Mouse (Mus musculus) heart, embryonic 14.5 days (tissue): Measurements from ENCODE around the gene Tmem268. TPM values are rescaled to one million over a fixed set of nuclear protein-coding genes. Genes with fewer than 3 reads are reported as not detected.

Experiments used
- ATAC-seq: fragments of 200-750 bp; cut with Nextera tagmentation; 2 replicates; pipeline ENCODE4 v1.8.0; 2017; ENCODE audit warnings: low read depth, moderate TSS enrichment; ENCODE audit not compliant: insufficient number of reproducible peaks, insufficient read depth, low FRiP score
- H3K27ac ChIP-seq, 2 experiments: fragments of 200-500 bp in 1 of 2; fragments of 300-500 bp in 1 of 2; sonication (generic) in 1 of 2; replicated peaks in 1 of 2; 2 replicates each; pipeline ENCODE4 v1.5.1; 2012 to 2014; ENCODE audit warnings: low read depth in 2 of 2, low read length in 2 of 2, control low read depth in 1 of 2, mild to moderate bottlenecking in 1 of 2, mixed read lengths in 1 of 2; ENCODE audit not compliant: control insufficient read depth in 1 of 2, insufficient read depth in 1 of 2
- H3K27me3 ChIP-seq: fragments of 300-500 bp; sonication (generic); 2 replicates; pipeline ENCODE4 v1.6.1; 2014; ENCODE audit warnings: mild to moderate bottlenecking, low read length, control low read depth; ENCODE audit not compliant: control insufficient read depth, insufficient read depth
- H3K36me3 ChIP-seq: fragments of 300-500 bp; sonication (generic); 2 replicates; pipeline ENCODE4 v1.6.1; 2014; ENCODE audit warnings: mild to moderate bottlenecking, control low read depth, low read length, mixed read lengths; ENCODE audit not compliant: control insufficient read depth, insufficient read depth
- H3K4me1 ChIP-seq, 2 experiments: fragments of 200-500 bp in 1 of 2; fragments of 300-500 bp in 1 of 2; sonication (generic) in 1 of 2; 2 replicates each; pipeline ENCODE4 v1.6.1; 2012 to 2014; ENCODE audit warnings: low read length in 2 of 2, control low read depth in 1 of 2, mixed read lengths in 1 of 2; ENCODE audit not compliant: control insufficient read depth in 2 of 2, insufficient read depth in 2 of 2
- H3K4me2 ChIP-seq: fragments of 300-500 bp; sonication (generic); 2 replicates; pipeline ENCODE4 v1.6.1; 2014; ENCODE audit warnings: mild to moderate bottlenecking, low read length
- H3K4me3 ChIP-seq, 2 experiments: fragments of 200-500 bp in 1 of 2; fragments of 300-500 bp in 1 of 2; sonication (generic) in 1 of 2; 2 replicates each; pipeline ENCODE4 v1.5.1; 2012 to 2014; ENCODE audit warnings: low read length in 2 of 2, mild to moderate bottlenecking in 2 of 2, control low read depth in 1 of 2, low read depth in 1 of 2, moderate library complexity in 1 of 2; ENCODE audit not compliant: control insufficient read depth in 1 of 2, insufficient read depth in 1 of 2
- H3K9ac ChIP-seq: fragments of 300-500 bp; sonication (generic); 2 replicates; pipeline ENCODE4 v1.6.1; 2014; ENCODE audit warnings: mild to moderate bottlenecking, low read length
- H3K9me3 ChIP-seq: fragments of 300-500 bp; sonication (generic); 2 replicates; pipeline ENCODE4 v1.6.1; 2016; ENCODE audit warnings: low read length, control low read depth; ENCODE audit not compliant: control insufficient read depth
- WGBS: fragments of 180-500 bp; shearing (Covaris S2); extraction: QIAGEN DNeasy Blood & Tissue Kit; methylation state at CpG from one replicate; pipeline ENCODE4 v1.1.7; 2014; 5-methylcytosine and 5-hydroxymethylcytosine counted together
- polyA plus RNA-seq: library from polyadenylated mRNA; unstranded; fragments of >200 nt; fragmentation: Nextera tagmentation; extraction: Ambion mirVana; gene quantifications from 2 replicates; pipeline ENCODE4 v1.2.1, GENCODE M21; 2014

Tmem268 gene
- polyA plus RNA-seq, 1 experiment from 2014 or later, result 5.6 TPM

DNA sequence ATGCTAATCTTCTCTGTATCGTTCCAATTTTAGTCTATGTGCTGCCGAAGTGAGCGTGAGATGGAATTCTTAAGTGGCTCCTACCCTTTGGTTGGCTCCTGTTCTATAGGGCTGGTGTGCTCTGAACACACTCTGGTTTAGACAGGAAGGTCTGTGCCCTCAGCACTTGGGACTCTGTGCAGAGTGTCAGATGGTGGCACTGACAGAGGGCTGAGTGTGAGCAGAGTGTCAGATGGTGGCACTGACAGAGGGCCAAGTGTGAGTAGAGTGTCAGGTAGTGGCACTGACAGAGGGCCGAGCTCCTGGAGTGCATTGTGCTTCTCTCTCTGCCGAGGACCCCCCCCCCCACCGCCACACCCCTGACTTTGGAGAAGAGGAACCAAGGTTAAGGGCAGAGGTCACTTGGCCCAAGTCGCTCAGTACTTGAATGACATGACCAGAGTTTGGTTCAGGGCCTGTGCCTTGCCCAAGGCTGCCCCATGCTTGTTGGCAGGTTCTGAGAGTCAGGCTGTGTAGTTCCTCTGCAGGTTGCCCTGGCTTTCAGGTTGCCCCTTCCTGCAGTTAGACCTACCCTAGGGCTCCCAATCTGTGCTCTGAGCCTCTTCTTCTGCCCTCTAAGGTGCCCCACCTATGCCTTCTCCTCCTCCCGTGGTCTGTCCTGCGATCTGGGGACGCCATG lies 9.3 kb downstream of the Tmem268 start:
- peaks cover 4% of the 10 kb centered on the region; the same call in 1 of the 2 replicates for H3K36me3 ChIP-seq
- H3K9ac ChIP-seq, result no peak overlapping the region
- H3K27me3 ChIP-seq, result no peaks in the 10 kb centered on the region
- 64% methylated on average over 10 of the region's 10 CpGs for WGBS
- no peaks in the 10 kb centered on the region for H3K9me3 ChIP-seq
- peaks cover 0 to 6% of the 10 kb centered on the region in 2 experiments; a peak in 1 of 4 replicates for H3K4me1 ChIP-seq
- no peak overlapping the region for H3K27ac ChIP-seq
- no peak overlapping the region for H3K4me2 ChIP-seq
- ATAC-seq, result peak; percentile 49; the same call in 1 of the 2 replicates
- no peak overlapping the region for H3K4me3 ChIP-seq

DNA sequence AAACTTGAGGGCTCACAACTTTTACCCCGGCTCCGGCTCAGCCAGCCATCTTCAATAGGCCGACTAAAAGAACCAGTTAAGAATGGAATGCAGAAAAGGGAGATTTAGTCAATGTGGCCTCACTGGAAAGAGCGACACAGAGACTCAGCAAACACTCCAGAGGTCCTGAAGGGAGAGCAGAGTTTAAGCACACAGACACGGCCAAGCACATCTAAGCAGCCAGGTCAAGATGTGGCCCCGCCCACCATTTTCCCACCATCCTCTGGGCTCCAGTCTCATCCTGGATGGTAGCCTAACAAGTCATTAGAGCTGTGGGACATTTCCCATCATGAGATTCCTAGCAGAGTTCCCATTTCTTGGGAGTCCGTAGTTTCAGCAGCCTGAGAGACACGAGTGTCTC lies 10.7 kb downstream of the Tmem268 start:
- Histone ChIP-seq H3K9me3 (no peaks in the 10 kb centered on the region), H3K9ac (no peak overlapping the region), H3K27me3 (no peaks in the 10 kb centered on the region), H3K36me3 (peaks cover 4% of the 10 kb centered on the region; the same call in 1 of the 2 replicates), H3K27ac (no peak overlapping the region), H3K4me2 (no peak overlapping the region), H3K4me3 (no peak overlapping the region), H3K4me1 (peaks cover 0 to 6% of the 10 kb centered on the region in 2 experiments; a peak in 1 of 4 replicates)
- no peak for ATAC-seq
- WGBS, result 73% methylated on average over 8 of the region's 8 CpGs

- Histone ChIP-seq H3K9ac (no peak overlapping the region), H3K36me3 (peaks cover 4% of the 10 kb centered on the region; the same call in 1 of the 2 replicates), H3K4me3 (no peak overlapping the region), H3K4me2 (no peak overlapping the region), H3K9me3 (no peaks in the 10 kb centered on the region), H3K27me3 (no peaks in the 10 kb centered on the region), H3K4me1 (peaks cover 0 to 6% of the 10 kb centered on the region in 2 experiments; a peak in 1 of 4 replicates), H3K27ac (no peak overlapping the region)
- ATAC-seq, result no peak
- WGBS, result 49% methylated on average over 7 of the region's 7 CpGs
Observed at GRCm38 (mm10) chr4:63570208-63570781, 11.7 kb downstream of the Tmem268 start.

DNA sequence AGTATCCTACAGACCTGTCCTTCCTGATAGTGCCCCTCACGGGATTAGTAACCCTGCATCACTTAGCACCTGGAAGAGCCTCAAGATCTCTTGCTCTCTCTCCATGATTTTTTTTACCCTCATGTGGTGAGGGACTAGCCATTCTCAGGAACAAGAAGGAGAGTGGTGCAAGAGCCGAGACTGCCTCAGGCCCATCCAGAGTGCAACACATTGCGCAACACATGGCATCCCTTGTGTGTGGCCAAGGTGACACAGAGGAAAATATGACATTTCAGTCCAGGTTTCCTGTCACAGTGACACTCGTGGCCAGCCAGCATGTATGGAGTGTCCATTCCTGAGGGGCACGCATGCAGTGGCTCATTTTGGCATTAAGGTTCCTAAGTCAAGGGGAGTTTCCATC lies 14.0 kb downstream of the Tmem268 start:
- 81% methylated on average over 5 of the region's 5 CpGs for WGBS
- no peak overlapping the region for H3K9ac ChIP-seq
- no peaks in the 10 kb centered on the region for H3K27me3 ChIP-seq
- no peak for ATAC-seq
- H3K9me3 ChIP-seq, result 0 out of 2 replicates have a peak, but pooled peaks cover 3% of the 10 kb centered on the region
- H3K4me2 ChIP-seq, result no peak overlapping the region
- H3K4me3 ChIP-seq, result no peak overlapping the region
- H3K36me3 ChIP-seq, result no peaks in the 10 kb centered on the region
- peaks cover 0 to 6% of the 10 kb centered on the region in 2 experiments; a peak in 1 of 4 replicates for H3K4me1 ChIP-seq
- no peak overlapping the region for H3K27ac ChIP-seq

DNA sequence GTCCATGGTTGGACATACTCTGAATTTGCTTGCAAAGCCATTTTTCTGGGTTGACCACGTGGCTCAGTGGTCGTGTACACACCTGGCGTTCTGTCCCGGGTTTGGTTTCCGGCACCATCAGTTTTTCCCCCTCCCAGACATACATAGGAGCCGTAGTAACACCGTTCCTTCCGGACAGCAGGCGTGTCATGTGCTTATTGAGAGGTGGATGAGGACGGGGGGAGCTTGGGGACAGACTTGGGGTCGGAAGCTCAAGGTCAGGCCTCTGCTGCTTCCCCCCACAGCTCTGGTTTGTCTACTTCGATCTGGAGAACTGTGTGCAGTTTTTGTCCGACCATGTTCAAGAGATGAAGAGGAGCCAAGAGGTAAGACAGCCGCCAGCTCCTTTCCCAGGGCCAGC lies 21.1 kb downstream of the Tmem268 start:
- H3K36me3 ChIP-seq, result no peaks in the 10 kb centered on the region
- 0 out of 2 replicates have a peak, but pooled peaks cover 5% of the 10 kb centered on the region for H3K9me3 ChIP-seq
- H3K4me3 ChIP-seq, result no peak overlapping the region
- no peaks in the 10 kb centered on the region for H3K27me3 ChIP-seq
- H3K4me2 ChIP-seq, result no peak overlapping the region
- no peaks in the 10 kb centered on the region for H3K4me1 ChIP-seq
- no peak overlapping the region for H3K27ac ChIP-seq
- no peak overlapping the region for H3K9ac ChIP-seq
- ATAC-seq, result no peak
- 85% methylated on average over 14 of the region's 14 CpGs for WGBS

GRCm38 (mm10) chr4:63580078-63580477 lies 21.5 kb downstream of the Tmem268 start:
- ATAC-seq, result no peak
- WGBS, result 67% methylated on average over 6 of the region's 6 CpGs
- Histone ChIP-seq H3K27me3 (no peaks in the 10 kb centered on the region), H3K9me3 (0 out of 2 replicates have a peak, but pooled peaks cover 5% of the 10 kb centered on the region), H3K27ac (no peak overlapping the region), H3K36me3 (no peaks in the 10 kb centered on the region), H3K4me2 (no peak overlapping the region), H3K4me1 (no peaks in the 10 kb centered on the region), H3K9ac (no peak overlapping the region), H3K4me3 (no peak overlapping the region)

GRCm38 (mm10) chr4:63582580-63582979 lies 24.0 kb downstream of the Tmem268 start:
- no peaks in the 10 kb centered on the region for H3K36me3 ChIP-seq
- H3K4me3 ChIP-seq, result no peak overlapping the region
- 80% methylated on average over 5 of the region's 5 CpGs for WGBS
- no peak for ATAC-seq
- no peak overlapping the region for H3K27ac ChIP-seq
- H3K27me3 ChIP-seq, result no peaks in the 10 kb centered on the region
- H3K4me1 ChIP-seq, result no peaks in the 10 kb centered on the region
- no peak overlapping the region for H3K9ac ChIP-seq
- H3K9me3 ChIP-seq, result 0 out of 2 replicates have a peak, but pooled peaks cover 2% of the 10 kb centered on the region
- no peak overlapping the region for H3K4me2 ChIP-seq
